Mouse (Mus musculus) CH12.LX (cell line): ENCODE measurements around the gene Fam92b. TPM values are rescaled to one million over a fixed set of nuclear protein-coding genes. Genes with fewer than 3 reads are reported as not detected.

Experiments
- polyA plus RNA-seq: library from polyadenylated mRNA; unstranded; fragments of >175 nt; gene quantifications from 2 replicates; pipeline ENCODE4 v1.2.1, GENCODE M21; 2012; ENCODE audit warnings: low read depth; ENCODE audit not compliant: insufficient read length
- total RNA-seq, 2 experiments: library from RNA; depleted of rRNA; stranded (reverse); fragments of 300-350 nt in 1 of 2; fragments of >200 nt in 1 of 2; gene quantifications; 2 replicates each; pipeline ENCODE4 v1.2.3; 2012 to 2014

Gene Fam92b
- total and polyA plus RNA-seq, 3 experiments = not detected

Other genes with a start within 250 kb of the Fam92b start
- gene Crispld2, start 185.0 kb downstream of the Fam92b start, total RNA-seq (2012; rRNA removed) = 0.04 TPM in 1 of 2 replicates, not detected in the other
- gene Crispld2, start 185.0 kb downstream of the Fam92b start, total RNA-seq (2014; rRNA removed) = not detected in 2 replicates
- not detected in 2 replicates for gene Crispld2, start 185.0 kb downstream of the Fam92b start, polyA plus RNA-seq
- gene Zdhhc7, start 76.0 kb downstream of the Fam92b start, total RNA-seq (2012; rRNA removed) = 26.3 and 30.9 TPM in 2 replicates
- 18.3 and 18.5 TPM in 2 replicates for gene Zdhhc7, start 76.0 kb downstream of the Fam92b start, total RNA-seq (2014; rRNA removed)
- gene Zdhhc7, start 76.0 kb downstream of the Fam92b start, polyA plus RNA-seq = 22.7 and 23.7 TPM in 2 replicates
- gene 6430548M08Rik, start 63.3 kb downstream of the Fam92b start, total RNA-seq (2012; rRNA removed) = 0.13 and 0.17 TPM in 2 replicates
- not detected in 2 replicates for gene 6430548M08Rik, start 63.3 kb downstream of the Fam92b start, total RNA-seq (2014; rRNA removed)
- gene 6430548M08Rik, start 63.3 kb downstream of the Fam92b start, polyA plus RNA-seq = not detected in 2 replicates
- gene Gse1, start 51.0 kb upstream of the Fam92b start, total RNA-seq (2012; rRNA removed) = 5.6 and 8.5 TPM in 2 replicates
- 0.96 and 1.3 TPM in 2 replicates for gene Gse1, start 51.0 kb upstream of the Fam92b start, total RNA-seq (2014; rRNA removed)
- gene Gse1, start 51.0 kb upstream of the Fam92b start, polyA plus RNA-seq = 8.8 and 9.8 TPM in 2 replicates